Mouse (Mus musculus) right cerebral cortex, postnatal 10 days (tissue): ENCODE data around the gene Dab2ip.
A peak's percentile ranks its signal among the peaks of the same experiment; 100 is the strongest.

ENCODE experiments used
- DNase-seq, 2 experiments: peaks; one replicate each; pipeline ENCODE4 v3.0.0; 2021; ENCODE audit warnings: low spot score in 2 of 2

The Dab2ip gene

GRCm38 (mm10) chr2:35557911-35558825, at the start of gene Dab2ip:
Gene Dab2ip, plus strand, starts transcription at chr2:35558266.
- DNase-seq, result peak; percentile 67 to 79

DNA sequence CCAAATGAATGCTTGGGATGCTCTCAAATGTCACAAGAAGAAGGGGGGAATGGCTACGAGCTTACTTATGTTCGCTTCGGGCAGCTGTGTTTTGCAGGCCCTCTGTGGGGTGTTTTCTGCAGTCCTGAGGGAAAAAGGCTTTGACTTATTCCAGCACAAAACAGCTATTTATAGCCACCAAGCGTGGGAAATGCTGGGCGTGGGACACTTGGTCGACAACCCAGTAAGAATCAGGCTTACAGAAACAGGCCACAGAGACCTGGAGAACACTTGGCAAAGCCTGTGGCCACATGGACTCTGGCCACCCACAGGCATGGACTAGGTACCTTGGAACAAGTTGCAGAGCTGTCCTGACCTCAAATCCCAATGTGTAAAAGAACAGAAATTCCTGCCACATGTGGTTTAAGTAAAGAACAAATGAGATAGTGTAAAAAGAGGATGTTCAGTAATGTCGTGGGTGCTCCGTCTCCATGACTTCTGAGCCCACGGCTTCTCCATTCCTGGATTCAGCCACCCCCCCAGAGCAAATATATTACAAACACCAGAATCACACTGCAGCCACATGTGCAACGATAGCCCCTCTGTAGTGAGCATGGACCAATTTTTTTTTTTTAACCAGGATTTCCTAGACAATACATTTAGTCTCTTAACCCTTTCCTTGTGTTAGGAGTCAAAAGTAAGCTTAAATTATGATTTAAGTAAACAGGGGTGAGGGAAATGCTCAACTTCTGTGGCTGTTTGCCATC, 49.3 kb upstream of the Dab2ip start:
- DNase-seq, result peak; percentile 70 to 81

DNA sequence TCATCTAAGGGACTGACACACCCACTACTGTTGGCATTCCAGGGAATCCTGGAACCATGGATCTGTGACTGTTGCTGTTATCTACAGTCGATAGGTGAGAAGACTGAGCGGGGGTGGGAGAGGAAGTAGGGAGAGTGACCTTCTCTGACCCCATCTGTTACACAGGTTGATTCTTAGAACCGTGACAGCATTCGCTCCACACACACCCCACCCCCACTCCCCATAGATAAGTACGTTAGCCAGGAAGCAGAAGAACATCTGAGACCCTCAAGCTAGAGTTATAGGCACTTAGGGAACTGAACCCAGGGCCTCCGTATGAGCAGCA, 48.8 kb upstream of the Dab2ip start:
- DNase-seq, result no peak

DNA sequence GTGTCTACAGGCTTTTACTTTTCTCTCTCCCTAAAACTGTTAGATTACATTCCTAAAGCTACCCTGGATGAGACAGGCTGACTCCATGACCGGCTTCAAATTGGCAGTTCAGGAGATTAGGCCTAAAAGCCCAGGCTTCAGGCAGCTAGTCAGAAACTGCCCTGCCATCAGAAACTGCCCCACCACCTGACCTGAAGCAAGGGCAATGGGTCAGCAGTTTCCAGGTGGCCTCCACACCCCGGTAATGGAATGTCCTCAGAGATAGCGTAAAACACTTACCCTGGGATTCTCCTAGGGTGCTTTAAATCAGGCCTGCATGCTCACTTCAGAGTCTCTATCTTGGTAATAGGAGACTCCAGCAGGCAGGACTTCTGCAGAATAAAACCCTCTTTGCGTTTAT, 48.2 kb upstream of the Dab2ip start:
- DNase-seq, result no peak

DNA sequence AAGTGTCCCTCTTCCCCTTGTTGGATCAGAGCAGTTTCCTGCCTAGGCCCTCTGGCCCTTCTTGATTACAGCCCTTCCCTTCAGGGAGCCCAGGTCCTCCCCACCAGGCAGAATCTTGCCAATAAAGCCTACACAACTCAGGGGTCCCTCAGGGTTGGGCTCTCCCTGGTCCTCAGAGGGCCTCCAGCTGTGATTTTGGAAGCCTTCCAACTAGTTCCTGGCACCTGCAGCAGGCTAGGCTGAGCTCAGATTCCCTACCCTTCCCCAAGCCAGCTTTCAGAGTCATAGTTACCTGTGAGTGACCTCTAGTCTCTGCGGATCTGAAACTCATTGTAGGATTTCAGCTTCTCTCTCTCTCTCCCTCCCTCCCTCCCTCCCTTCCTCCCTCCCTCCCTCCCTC, 47.1 kb upstream of the Dab2ip start:
- DNase-seq, result no peak

GRCm38 (mm10) chr2:35512226-35512625, 45.8 kb upstream of the Dab2ip start:
- no peak for DNase-seq

- peak; percentile 71 to 74 for DNase-seq
Observed at GRCm38 (mm10) chr2:35514051-35514892, 43.8 kb upstream of the Dab2ip start.

GRCm38 (mm10) chr2:35526612-35527242, 31.3 kb upstream of the Dab2ip start:
- DNase-seq, result no peak

GRCm38 (mm10) chr2:35529086-35529485, 29.0 kb upstream of the Dab2ip start:
- DNase-seq, result no peak

DNA sequence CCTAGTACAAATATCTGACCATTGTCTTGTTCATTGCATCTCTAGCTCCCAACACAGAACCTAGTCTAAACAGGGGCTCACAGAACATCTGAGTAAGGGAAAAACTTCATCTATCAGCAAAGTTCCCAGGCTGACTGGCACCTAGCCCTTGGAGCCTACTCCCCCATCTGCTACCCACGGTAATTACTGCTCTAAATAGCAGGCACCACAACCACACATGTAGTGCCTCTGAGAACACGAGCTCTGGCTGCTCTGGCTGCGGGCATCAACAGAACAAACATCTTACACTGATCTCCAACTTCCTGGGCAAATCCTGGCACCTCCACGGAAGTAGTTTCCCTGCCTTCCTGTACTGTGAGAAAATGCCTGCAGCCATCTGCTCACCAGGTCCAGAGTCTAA, 28.2 kb upstream of the Dab2ip start:
- peak; percentile 65 to 72 for DNase-seq

DNA sequence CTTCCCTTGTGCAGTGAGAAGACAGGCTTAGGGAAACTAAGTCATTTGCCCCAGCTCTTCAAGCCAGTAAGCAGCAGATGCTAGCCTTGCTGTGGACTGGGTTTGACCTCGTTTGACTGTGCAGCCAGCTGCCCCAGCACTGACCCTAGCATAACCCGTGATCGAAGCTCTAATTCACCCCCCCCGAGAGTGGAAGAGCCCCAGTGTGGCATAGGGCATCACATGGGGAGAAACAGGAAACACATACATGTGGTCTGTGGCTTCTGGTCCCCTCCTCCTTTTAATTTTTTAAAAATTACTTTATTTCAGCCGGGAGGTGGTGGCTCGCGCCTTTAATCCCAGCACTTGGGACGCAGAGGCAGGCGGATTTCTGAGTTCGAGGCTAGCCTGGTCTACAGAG, 27.3 kb upstream of the Dab2ip start:
- no peak for DNase-seq

GRCm38 (mm10) chr2:35533646-35534045, 24.4 kb upstream of the Dab2ip start:
- DNase-seq, result no peak

DNA sequence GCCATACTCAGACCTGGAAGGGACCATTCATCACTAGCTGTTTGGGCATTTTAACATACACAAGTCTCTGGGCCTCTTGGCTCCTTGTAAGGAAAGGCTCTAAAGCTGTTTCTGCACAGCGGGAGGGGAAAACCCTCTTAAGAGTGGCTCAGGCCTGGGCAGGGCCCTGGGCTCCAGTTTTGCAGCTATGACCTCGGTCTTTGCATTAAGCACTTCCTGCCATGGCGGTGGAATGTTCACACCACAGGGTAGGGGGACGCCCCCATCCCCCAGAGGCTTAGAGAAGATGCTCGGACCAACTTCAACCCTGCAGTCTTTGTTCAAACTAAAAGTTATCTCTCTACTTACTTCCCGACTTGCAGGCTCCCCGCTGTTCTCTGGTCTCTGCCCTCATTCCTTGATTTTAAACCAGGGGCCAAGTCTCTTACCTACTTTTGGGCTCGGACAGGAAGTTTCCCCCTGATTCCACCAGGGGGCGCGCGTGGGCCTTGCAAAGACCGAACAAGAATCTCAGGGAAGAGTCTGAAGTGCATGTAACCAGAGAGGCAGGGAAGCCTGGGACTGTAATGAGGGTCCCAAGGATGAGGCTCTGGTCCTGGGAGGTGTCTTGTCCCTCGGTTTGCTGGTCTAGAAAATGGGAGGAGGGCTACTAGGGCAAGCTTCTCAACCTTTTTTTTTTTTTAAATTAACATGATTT, 18.6 kb upstream of the Dab2ip start:
- DNase-seq, result peak; percentile 83 to 91

- DNase-seq, result no peak
Observed at GRCm38 (mm10) chr2:35540798-35541197, 17.3 kb upstream of the Dab2ip start.

GRCm38 (mm10) chr2:35544717-35545116, 13.3 kb upstream of the Dab2ip start:
- DNase-seq, result peak; percentile 74 to 82

- peak in 1 of 2 experiments; percentile 45 for DNase-seq
Observed at GRCm38 (mm10) chr2:35545125-35545590, 12.9 kb upstream of the Dab2ip start.

- no peak for DNase-seq
Observed at GRCm38 (mm10) chr2:35546462-35546861, 11.6 kb upstream of the Dab2ip start.

- no peak for DNase-seq
Observed at GRCm38 (mm10) chr2:35549191-35549590, 8.9 kb upstream of the Dab2ip start.

GRCm38 (mm10) chr2:35550097-35550496, 8.0 kb upstream of the Dab2ip start:
- no peak for DNase-seq

DNA sequence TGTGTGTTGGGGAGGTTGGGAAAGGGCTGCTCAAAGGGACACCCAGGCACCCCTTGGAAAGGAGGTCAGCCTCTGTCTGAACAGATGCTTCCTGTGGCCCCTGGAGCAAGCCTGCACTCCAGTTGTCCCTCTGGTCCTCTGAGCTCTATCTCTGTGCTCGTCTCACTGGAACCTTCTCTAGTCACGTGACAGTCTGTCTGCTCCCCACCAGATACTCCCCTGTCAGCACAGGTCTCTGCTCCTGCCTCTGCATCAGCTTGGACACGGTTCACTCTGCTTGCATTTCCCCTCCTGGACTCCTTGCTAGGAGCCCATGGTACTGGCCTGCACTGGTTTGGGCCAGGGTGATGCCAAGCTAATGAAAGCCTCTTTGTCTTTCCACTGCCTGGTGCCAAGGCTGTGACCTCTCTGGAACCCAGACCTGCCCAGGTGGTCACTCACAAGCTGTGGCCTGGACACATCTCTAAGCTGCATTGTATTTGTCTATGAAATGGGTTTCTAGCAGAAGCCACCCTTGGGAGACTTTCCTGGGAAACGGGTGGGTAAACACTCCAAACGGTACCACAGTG, 1.1 kb upstream of the Dab2ip start:
- DNase-seq, result no peak
